Mouse (Mus musculus) erythroblast, embryonic 14.5 days (primary cell): Measurements from ENCODE around the gene Prkaa2.

ENCODE experiments used
- GATA1 ChIP-seq: IDR thresholded peaks from 2 replicates; pipeline ENCODE4 v1.6.1; 2012; ENCODE audit warnings: low read length, inconsistent platforms, mixed read lengths
- TAL1 ChIP-seq: IDR thresholded peaks from 3 replicates; pipeline ENCODE4 v1.6.1; 2012; ENCODE audit warnings: low read length, inconsistent platforms, mixed read lengths

GRCm38 (mm10) chr4:105156955-105157275 is 47.2 kb upstream of the Prkaa2 start:
- TF ChIP-seq GATA1 (no peak), TAL1 (no peak)
